21 mouse cellular contexts compared by ENCODE assay signal in the genomic region with DNA sequence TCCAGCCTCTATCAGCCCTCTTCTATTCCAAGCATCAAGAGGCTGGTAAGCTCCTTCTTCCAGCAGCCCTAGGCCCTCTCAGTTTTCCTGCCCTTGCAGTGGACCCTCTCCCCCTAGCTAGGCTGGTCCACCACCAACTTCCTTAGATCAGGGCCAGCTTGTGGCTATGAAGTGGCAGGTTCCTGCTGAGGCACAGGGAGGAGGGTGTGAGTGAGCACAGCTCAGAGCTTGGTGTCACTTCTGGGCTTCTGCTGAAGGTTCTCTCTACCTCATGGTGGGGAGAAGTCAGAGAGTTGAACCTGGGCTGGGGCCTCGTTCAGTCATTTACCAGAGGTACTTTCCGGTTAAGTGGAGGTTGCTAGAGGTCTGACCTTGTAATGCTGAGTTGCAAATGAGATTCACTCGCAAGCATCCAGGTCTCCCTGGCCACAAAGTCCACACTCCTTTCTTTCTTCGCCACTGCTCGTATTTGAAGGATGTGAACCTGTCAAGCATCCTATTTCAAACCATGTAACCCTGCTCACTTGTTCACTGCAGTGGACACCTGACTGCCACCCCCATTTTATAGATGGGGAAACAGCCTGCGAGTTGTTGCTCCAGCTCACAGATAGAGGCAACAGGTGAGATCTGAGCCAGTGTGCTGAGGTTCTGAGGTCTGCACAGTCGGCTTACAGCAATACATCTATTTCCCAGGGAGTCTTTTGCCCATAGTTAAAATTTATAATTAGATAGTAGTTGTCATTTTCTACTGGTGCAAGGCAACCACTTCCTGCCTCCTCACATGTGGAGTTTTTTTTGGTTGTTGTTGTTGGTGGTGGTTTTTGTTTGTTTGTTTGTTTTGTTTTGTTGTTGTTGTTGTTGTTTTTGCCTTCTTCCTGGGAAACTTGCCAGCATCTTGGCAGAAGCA. TPM values are rescaled to one million over a fixed set of nuclear protein-coding genes. Genes with fewer than 3 reads are reported as not detected.
DNase-seq lines count a peak whose midpoint lies in the region; ATAC-seq and TF ChIP-seq lines count a peak whose summit lies in the region.
"Had no signal": no experiment of that assay in that cellular context is flagged by ENCODE, and none has a peak within 500 bp of the region (broad histone marks: within the 10 kb centered on the region; RNA-seq: fewer than 3 reads in every experiment).

No protein-coding gene starts in this region.

- no peaks in the 10 kb centered on the region for H3K9me3 ChIP-seq in hindbrain, embryonic 10.5 days
- H3K9me3 ChIP-seq in hindbrain, embryonic 12.5 days (replicated peaks), result no peaks in the 10 kb centered on the region
- H3K9me3 ChIP-seq: forebrain, embryonic 12.5 days; heart, embryonic 10.5 days; hindbrain, embryonic 15.5 days; limb, embryonic 12.5 days; liver, embryonic 13.5 days; lung, embryonic 15.5 days had no signal

- H3K27ac ChIP-seq in hindbrain, embryonic 10.5 days, result peak overlapping the region; percentile 83
- no peak overlapping the region for H3K27ac ChIP-seq in hindbrain, embryonic 12.5 days
- H3K27ac ChIP-seq in left cerebral cortex, adult 2 months, result peak overlapping the region; percentile 66
- H3K27ac ChIP-seq: forebrain, embryonic 12.5 days; heart, embryonic 10.5 days; liver, embryonic 13.5 days; lung, embryonic 15.5 days; macrophage had no signal

- peaks cover 51% of the 10 kb centered on the region for H3K4me1 ChIP-seq in hindbrain, embryonic 10.5 days (replicated peaks)
- H3K4me1 ChIP-seq in hindbrain, embryonic 12.5 days, result peaks cover 12% of the 10 kb centered on the region

- intact Hi-C loops in left cerebral cortex, adult 2 months (cut with DNase I), result no loop called here

- H3K4me2 ChIP-seq in hindbrain, embryonic 12.5 days (replicated peaks), result no peak overlapping the region
- H3K4me2 ChIP-seq: forebrain, embryonic 12.5 days; hindbrain, embryonic 15.5 days; limb, embryonic 12.5 days; liver, embryonic 13.5 days; lung, embryonic 15.5 days had no signal

- DNase-seq in hindbrain, embryonic 10.5 days (ENCODE audit: low spot score), result no peak
- DNase-seq in left cerebral cortex, adult 2 months (ENCODE audit: extremely low spot score in 1 of 2, low spot score in 2 of 2), result no peak
- no peak for DNase-seq in left cerebral cortex, adult 9 months (ENCODE audit: low spot score in 2 of 2)
- no peak for DNase-seq in heart, adult 8-10 months (ENCODE audit: low spot score)
- DNase-seq: adrenal gland, adult 2 months; cerebellum, postnatal 14 days; gastrocnemius, postnatal 10 days; liver, embryonic 13.5 days; spleen, adult 18-20 months; thymus, postnatal 25 days had no signal

- ATAC-seq in hindbrain, embryonic 12.5 days (ENCODE audit: low FRiP score), result no peak
- ATAC-seq in hematopoietic stem cell, adult 5-6 weeks (replicated peaks in 1 of 2; ENCODE audit: insufficient read depth in 1 of 2, low FRiP score in 2 of 2, low TSS enrichment in 1 of 2, low read depth in 1 of 2, poor library complexity in 2 of 2, severe bottlenecking in 2 of 2), result peak; percentile 59 to 60; a peak in 3 of 4 replicates
- peak; percentile 46; the same call in 1 of the 2 replicates for ATAC-seq in megakaryocyte, adult 5-6 weeks (ENCODE audit: poor library complexity, severe bottlenecking)
- no peak for ATAC-seq in frontal cortex, adult (ENCODE audit: low TSS enrichment)
- ATAC-seq: intestine, postnatal 0 days had no signal

- H3K36me3 ChIP-seq in hindbrain, embryonic 10.5 days, result no peaks in the 10 kb centered on the region
- no peaks in the 10 kb centered on the region for H3K36me3 ChIP-seq in hindbrain, embryonic 12.5 days
- H3K36me3 ChIP-seq: forebrain, embryonic 12.5 days; heart, embryonic 10.5 days; hindbrain, embryonic 15.5 days; limb, embryonic 12.5 days; liver, embryonic 13.5 days; lung, embryonic 15.5 days had no signal

- 71% methylated on average over 7 of the region's 7 CpGs for WGBS in hindbrain, embryonic 10.5 days
- 74% methylated on average over 7 of the region's 7 CpGs for WGBS in hindbrain, embryonic 12.5 days

- no peak overlapping the region for H3K9ac ChIP-seq in hindbrain, embryonic 12.5 days
- H3K9ac ChIP-seq: forebrain, embryonic 12.5 days; hindbrain, embryonic 15.5 days; limb, embryonic 12.5 days; liver, embryonic 13.5 days; lung, embryonic 15.5 days had no signal

- no peak overlapping the region for H3K4me3 ChIP-seq in hindbrain, embryonic 10.5 days
- H3K4me3 ChIP-seq in hindbrain, embryonic 12.5 days, result no peak overlapping the region
- H3K4me3 ChIP-seq in left cerebral cortex, adult 2 months, result no peak overlapping the region
- H3K4me3 ChIP-seq: forebrain, embryonic 12.5 days; heart, embryonic 10.5 days; hindbrain, embryonic 15.5 days; limb, embryonic 12.5 days; liver, embryonic 13.5 days; lung, embryonic 15.5 days had no signal

- no peaks in the 10 kb centered on the region for H3K27me3 ChIP-seq in hindbrain, embryonic 10.5 days (ENCODE audit: insufficient read depth, poor library complexity, severe bottlenecking)
- H3K27me3 ChIP-seq in hindbrain, embryonic 12.5 days, result no peaks in the 10 kb centered on the region
- H3K27me3 ChIP-seq: forebrain, embryonic 12.5 days; hindbrain, embryonic 15.5 days; limb, embryonic 12.5 days; liver, embryonic 13.5 days; lung, embryonic 15.5 days had no signal

- TF ChIP-seq CTCF in left cerebral cortex, adult 2 months (IDR thresholded peaks at IDR 0.05), result no peak

RNA-seq across cellular contexts. Expression of a gene that starts 3.1 kb away (rescaled TPM):
- 0.08 and 0.34 TPM in 2 replicates for polyA plus RNA-seq in hindbrain, embryonic 10.5 days (2016; fragmentation: Nextera tagmentation; extraction: Ambion mirVana)
- polyA plus RNA-seq in hindbrain, embryonic 12.5 days (2016; fragmentation: Nextera tagmentation; extraction: Ambion mirVana), result not detected in 2 replicates
- 1 to 10 TPM in 1 of 2 experiments, under 1 TPM in 1; 0.29 to 1.1 TPM for total RNA-seq in left cerebral cortex, adult 2 months (2021)
- 0.50 and 1.3 TPM in 2 replicates for total RNA-seq in hematopoietic stem cell, adult 5-6 weeks (2017)
- 0.11 and 1.5 TPM in 2 replicates for total RNA-seq in megakaryocyte, adult 5-6 weeks (2015)
- 0.48 and 15.2 TPM in 2 replicates for total RNA-seq in megakaryocyte, adult 5-6 weeks (2017)
- not detected for total RNA-seq in heart, adult 8-10 months (2022)
- total RNA-seq: adrenal gland, adult 2 months; gastrocnemius, postnatal 10 days had no signal
- polyA plus RNA-seq: adrenal gland, adult 2 months had no signal

Comparison
In these comparisons a context has a peak if more than half of its experiments do, and no peak if none do; other contexts are left out.
1. ATAC-seq: peak in hematopoietic stem cell, adult 5-6 weeks (2 of 2) and megakaryocyte, adult 5-6 weeks (single experiment); none in hindbrain, embryonic 12.5 days (single experiment) and frontal cortex, adult (single experiment).